16 mouse cellular contexts compared by ENCODE assay signal in genomic region chr11:22852510-22852909, GRCm38 (mm10). TPM values are rescaled to one million over a fixed set of nuclear protein-coding genes. Genes with fewer than 3 reads are reported as not detected.
DNase-seq lines count a peak whose midpoint lies in the region; ATAC-seq and TF ChIP-seq lines count a peak whose summit lies in the region.
"Had no signal": no experiment of that assay in that cellular context is flagged by ENCODE, and none has a peak within 500 bp of the region (broad histone marks: within the 10 kb centered on the region; RNA-seq: fewer than 3 reads in every experiment).

No protein-coding gene starts in this region.

- H3K79me2 ChIP-seq in CH12.LX (replicated peaks; ENCODE audit: control insufficient read depth, extremely low read depth, insufficient read depth, poor library complexity, severe bottlenecking) (peaks cover 95% of the 10 kb centered on the region), macrophage (ENCODE audit: inconsistent target) (peaks cover 100% of the 10 kb centered on the region)

- peaks cover 50% of the 10 kb centered on the region for H3K4me1 ChIP-seq in lung, postnatal 0 days (ENCODE audit: insufficient read depth, low read depth, low read length)
- H3K4me1 ChIP-seq in CH12.LX (ENCODE audit: control insufficient read depth in 1 of 2, insufficient read depth in 2 of 2): peaks cover 36 to 79% of the 10 kb centered on the region in 2 experiments
- H3K4me1 ChIP-seq in embryonic facial prominence, embryonic 10.5 days: peaks cover 14% of the 10 kb centered on the region; the same call in 1 of the 2 replicates

- TF ChIP-seq RAD21 in CH12.LX (IDR thresholded peaks at IDR 0.05; ENCODE audit: low read depth, low read length): no peak

- in situ Hi-C loops in CH12.LX (cut with MboI; ENCODE audit: low pct_ligation_motif_present, low pct_unique_long_range_greater_than_20kb, low sequenced_read_pairs): loop anchor here (5.0 kb wide), 1 partner anchor 160 kb away; no protein-coding TSS in a partner anchor

- no peak for TF ChIP-seq CTCF in lung, postnatal 0 days (IDR thresholded peaks at IDR 0.05)
- no peak for TF ChIP-seq CTCF in CH12.LX (conservative IDR thresholded peaks at IDR 0.05 in 1 of 2, IDR thresholded peaks at IDR 0.05 in 1 of 2; ENCODE audit: low read depth in 2 of 2, low read length in 2 of 2)

- no peaks in the 10 kb centered on the region for H3K36me3 ChIP-seq in lung, postnatal 0 days (ENCODE audit: insufficient read depth, low read length)
- peaks cover 7 to 49% of the 10 kb centered on the region in 2 experiments for H3K36me3 ChIP-seq in CH12.LX (replicated peaks in 1 of 2; ENCODE audit: control insufficient read depth in 1 of 2, insufficient read depth in 1 of 2, low read length in 1 of 2)
- no peaks in the 10 kb centered on the region for H3K36me3 ChIP-seq in macrophage (ENCODE audit: inconsistent target)
- H3K36me3 ChIP-seq in embryonic facial prominence, embryonic 10.5 days (replicated peaks): no peaks in the 10 kb centered on the region
- H3K36me3 ChIP-seq: heart, embryonic 15.5 days; limb, embryonic 15.5 days had no signal

- no peak overlapping the region for H3K4me3 ChIP-seq in lung, postnatal 0 days (ENCODE audit: low read depth, low read length)
- H3K4me3 ChIP-seq in CH12.LX (replicated peaks in 1 of 3; ENCODE audit: low read depth in 2 of 3, low read length in 2 of 3, poor library complexity in 1 of 3): peak overlapping the region in 2 of 3 experiments; percentile 31 to 50
- no peak overlapping the region for H3K4me3 ChIP-seq in macrophage (ENCODE audit: inconsistent target)
- no peak overlapping the region for H3K4me3 ChIP-seq in embryonic facial prominence, embryonic 10.5 days
- H3K4me3 ChIP-seq: heart, embryonic 15.5 days; limb, embryonic 15.5 days had no signal

- no peak for ATAC-seq in lung, postnatal 0 days
- ATAC-seq in activated CD4-positive, CD25-positive, alpha-beta regulatory T cell, adult 4 months: peak; percentile 50
- ATAC-seq: forebrain, embryonic 16.5 days; hindbrain, embryonic 16.5 days had no signal

- H3K9me3 ChIP-seq in lung, postnatal 0 days (ENCODE audit: low read length): no peaks in the 10 kb centered on the region
- H3K9me3 ChIP-seq in CH12.LX (replicated peaks; ENCODE audit: low read length): no peaks in the 10 kb centered on the region
- no peaks in the 10 kb centered on the region for H3K9me3 ChIP-seq in embryonic facial prominence, embryonic 10.5 days
- H3K9me3 ChIP-seq: heart, embryonic 15.5 days; limb, embryonic 15.5 days had no signal

- no peak overlapping the region for H3K4me2 ChIP-seq in lung, postnatal 0 days (replicated peaks; ENCODE audit: low read depth, low read length)
- peak overlapping the region; percentile 78 for H3K4me2 ChIP-seq in CH12.LX (ENCODE audit: insufficient read depth, low read depth, poor library complexity, severe bottlenecking)
- H3K4me2 ChIP-seq: heart, embryonic 15.5 days; limb, embryonic 15.5 days had no signal

- DNase-seq in lung, postnatal 0 days (ENCODE audit: low spot score): no peak
- no peak for DNase-seq in lung, adult 18-20 months
- DNase-seq in CH12.LX (ENCODE audit: extremely low read depth): no peak
- DNase-seq in cerebellum, postnatal 10 days: no peak
- no peak for DNase-seq in embryonic facial prominence, embryonic 10.5 days (ENCODE audit: low spot score)
- DNase-seq: cerebellum, adult 18-20 months; gastrocnemius, postnatal 36 days; kidney, adult 9 months; lung, postnatal 4 days; thymus, adult 18-20 months had no signal

- no peak overlapping the region for H3K9ac ChIP-seq in lung, postnatal 0 days (replicated peaks; ENCODE audit: low read depth)
- H3K9ac ChIP-seq in CH12.LX (ENCODE audit: insufficient read depth, low read depth): peak overlapping the region; percentile 18; the same call in 1 of the 2 replicates
- H3K9ac ChIP-seq: heart, embryonic 15.5 days; limb, embryonic 15.5 days had no signal

- peak; percentile 31; the same call in 1 of the 2 replicates for TF ChIP-seq POLR2A in CH12.LX (IDR thresholded peaks at IDR 0.05; ENCODE audit: low read depth, low read length)

- WGBS in lung, postnatal 0 days: 68% methylated on average over 1 of the region's 1 CpGs
- WGBS in macrophage (ENCODE audit: missing documents): 63% methylated on average over 1 of the region's 1 CpGs
- 62% methylated on average over 1 of the region's 1 CpGs for WGBS in embryonic facial prominence, embryonic 10.5 days

- 0 out of 2 replicates have a peak overlapping the region, but pooled peaks have one; percentile 21 for H3K27ac ChIP-seq in lung, postnatal 0 days (ENCODE audit: low read length)
- H3K27ac ChIP-seq in CH12.LX (ENCODE audit: insufficient read depth, low read depth) (peak overlapping the region; percentile 50), macrophage (peak overlapping the region; percentile 87)
- no peak overlapping the region for H3K27ac ChIP-seq in embryonic facial prominence, embryonic 10.5 days (replicated peaks)
- H3K27ac ChIP-seq: limb, embryonic 15.5 days had no signal

- dilution Hi-C loops in CH12.LX (cut with MboI; ENCODE audit: extremely low pct_ligation_motif_present, extremely low pct_unique_long_range_greater_than_20kb, low sequenced_read_pairs): no loop called here

- H3K27me3 ChIP-seq in lung, postnatal 0 days (replicated peaks; ENCODE audit: insufficient read depth, low read length): no peaks in the 10 kb centered on the region
- H3K27me3 ChIP-seq in CH12.LX (replicated peaks): no peaks in the 10 kb centered on the region
- H3K27me3 ChIP-seq in embryonic facial prominence, embryonic 10.5 days (replicated peaks; ENCODE audit: low read depth, poor library complexity, severe bottlenecking): peaks cover 22% of the 10 kb centered on the region
- H3K27me3 ChIP-seq: heart, embryonic 15.5 days had no signal

- no peak for TF ChIP-seq EP300 in lung, postnatal 0 days (IDR thresholded peaks at IDR 0.05)
- TF ChIP-seq EP300 in CH12.LX (IDR thresholded peaks at IDR 0.05; ENCODE audit: low read length): no peak

TF ChIP-seq in CH12.LX, 34 proteins besides CTCF, POLR2A, EP300 and RAD21:
- peak; percentile 7; the same call in 1 of the 2 replicates for TF ChIP-seq SIN3A (IDR thresholded peaks at IDR 0.05; ENCODE audit: low read length)
- 0 out of 2 replicates have a peak, but pooled peaks have one; percentile 62 for TF ChIP-seq UBTF (IDR thresholded peaks at IDR 0.05; ENCODE audit: low read depth, low read length)
- TF ChIP-seq KAT2A (IDR thresholded peaks at IDR 0.05; ENCODE audit: insufficient replicate concordance, low read length): no peak
- TF ChIP-seq CHD1 (IDR thresholded peaks at IDR 0.05; ENCODE audit: low read depth, low read length): 0 out of 2 replicates have a peak, but pooled peaks have one; percentile 8
- TF ChIP-seq USF1 (IDR thresholded peaks at IDR 0.05; ENCODE audit: low read depth, low read length): no peak

RNA-seq across cellular contexts. Expression of gene B3gnt2, which starts 8.3 kb away (rescaled TPM):
- 20.4 and 22.3 TPM in 2 replicates for polyA plus RNA-seq in lung, postnatal 0 days (2015; fragmentation: Nextera tagmentation; extraction: Ambion mirVana)
- 74.6 and 77.4 TPM in 2 replicates for total RNA-seq in CH12.LX (2012; rRNA removed)
- total RNA-seq in CH12.LX (2014; rRNA removed): 62.2 and 75.2 TPM in 2 replicates
- 96.0 and 111 TPM in 2 replicates for polyA plus RNA-seq in CH12.LX (2012; ENCODE audit: insufficient read length, low read depth)
- polyA plus RNA-seq in activated CD4-positive, CD25-positive, alpha-beta regulatory T cell, adult 4 months (2017; shearing (Covaris generic)): 1 to 10 TPM; 4.7 to 9.8 TPM
- 100 to 1,000 TPM in 9 of 26 experiments, 10 to 100 TPM in 17; 43.8 to 185 (median 90.5) TPM for total RNA-seq in macrophage (2018; cell fraction: chromatin; rRNA removed)
- total RNA-seq in macrophage (2018; cell fraction: cytosol; rRNA removed): 100 to 1,000 TPM in 22 of 26 experiments, 10 to 100 TPM in 4; 85.2 to 192 (median 117) TPM
- 100 to 1,000 TPM in 25 of 26 experiments, 10 to 100 TPM in 1; 81.7 to 283 (median 169) TPM for total RNA-seq in macrophage (2018; cell fraction: nucleus; rRNA removed)
- 41.8 to 69.9 TPM (median 65.2 TPM) in 3 replicates for polyA plus RNA-seq in macrophage (2018)
- 2.4 and 3.4 TPM in 2 replicates for polyA plus RNA-seq in embryonic facial prominence, embryonic 10.5 days (2016; fragmentation: Nextera tagmentation; extraction: Ambion mirVana)

Comparison
In these comparisons a context has a peak if more than half of its experiments do, and no peak if none do; other contexts are left out.
1. H3K4me3 ChIP-seq: peak in CH12.LX (2 of 3); none in lung, postnatal 0 days (single experiment), macrophage (single experiment) and embryonic facial prominence, embryonic 10.5 days (single experiment).